Mouse (Mus musculus) MEL (cell line): ENCODE measurements around the gene Dthd1. TPM values are rescaled to one million over a fixed set of nuclear protein-coding genes. Genes with fewer than 3 reads are reported as not detected.

Experiments
- DNase-seq: peaks from one replicate; pipeline ENCODE4 v3.0.0; 2011; ENCODE audit warnings: low read depth, low spot score
- H3K27ac ChIP-seq: 2 replicates; pipeline ENCODE4 v1.5.1; 2012; ENCODE audit warnings: low read depth, mild to moderate bottlenecking, control low read depth, low read length, moderate library complexity; ENCODE audit not compliant: control insufficient read depth
- H3K27me3 ChIP-seq, 2 experiments: fragments of 150-350 bp in 1 of 2; sonication (generic) in 1 of 2; 2 replicates each; pipeline ENCODE4 v1.6.1; 2012; ENCODE audit warnings: low read length in 2 of 2, mild to moderate bottlenecking in 2 of 2, improper control_type of control experiment in 1 of 2, moderate library complexity in 1 of 2; ENCODE audit not compliant: insufficient read depth in 2 of 2, control insufficient read depth in 1 of 2
- H3K36me3 ChIP-seq, 2 experiments: 2 replicates each; pipeline ENCODE4 v1.6.1; 2012 to 2014; ENCODE audit warnings: low read length in 2 of 2, improper control_type of control experiment in 1 of 2, inconsistent platforms in 1 of 2, mild to moderate bottlenecking in 1 of 2; ENCODE audit not compliant: insufficient read depth in 2 of 2, control insufficient read depth in 1 of 2
- H3K4me1 ChIP-seq, 2 experiments: fragments of 150-350 bp in 1 of 2; sonication (generic) in 1 of 2; 2 replicates each; pipeline ENCODE4 v1.6.1; 2012; ENCODE audit warnings: low read length in 2 of 2, improper control_type of control experiment in 1 of 2, mild to moderate bottlenecking in 1 of 2; ENCODE audit not compliant: insufficient read depth in 2 of 2, control insufficient read depth in 1 of 2
- H3K4me3 ChIP-seq, 2 experiments: fragments of 150-350 bp in 1 of 2; sonication (generic) in 1 of 2; 2 replicates each; pipeline ENCODE4 v1.5.1; 2012; ENCODE audit warnings: low read depth in 2 of 2, low read length in 2 of 2, mild to moderate bottlenecking in 2 of 2, moderate library complexity in 2 of 2, control low read depth in 1 of 2, improper control_type of control experiment in 1 of 2; ENCODE audit not compliant: control insufficient read depth in 1 of 2, insufficient read depth in 1 of 2
- H3K79me2 ChIP-seq: 2 replicates; pipeline ENCODE4 v1.6.1; 2012; ENCODE audit warnings: mild to moderate bottlenecking, low read length, moderate library complexity; ENCODE audit not compliant: control insufficient read depth, poor library complexity, insufficient read depth
- H3K9ac ChIP-seq: 2 replicates; pipeline ENCODE4 v1.6.1; 2012; ENCODE audit warnings: low read depth, mild to moderate bottlenecking, control low read depth, low read length, moderate library complexity; ENCODE audit not compliant: control insufficient read depth, poor library complexity, severe bottlenecking
- H3K9me3 ChIP-seq: fragments of 150-350 bp; sonication (generic); replicated peaks from 2 replicates; pipeline ENCODE4 v1.6.1; 2012; ENCODE audit warnings: mild to moderate bottlenecking, low read length, improper control_type of control experiment, moderate library complexity; ENCODE audit not compliant: insufficient read depth
- BHLHE40 ChIP-seq: IDR thresholded peaks from 2 replicates; pipeline ENCODE4 v1.6.1; 2012; ENCODE audit warnings: low read depth, mild to moderate bottlenecking, inconsistent platforms, low read length, improper control_type of control experiment, borderline replicate concordance
- HCFC1 ChIP-seq: IDR thresholded peaks from 2 replicates; pipeline ENCODE4 v1.6.1; 2012; ENCODE audit warnings: low read depth, mild to moderate bottlenecking, inconsistent platforms, low read length, improper control_type of control experiment, moderate library complexity
- ZC3H11A ChIP-seq: IDR thresholded peaks from 2 replicates; pipeline ENCODE4 v1.6.1; 2012; ENCODE audit warnings: low read depth, mild to moderate bottlenecking, inconsistent platforms, low read length, improper control_type of control experiment
- polyA plus RNA-seq, 2 experiments: library from polyadenylated mRNA; stranded (reverse) in 1 of 2; unstranded in 1 of 2; fragments of >175 nt in 1 of 2; fragments of >200 nt in 1 of 2; gene quantifications; 2 replicates each; pipeline versions ENCODE4 v1.2.1 to v1.2.4; 2012; ENCODE audit warnings: low replicate concordance in 2 of 2, low read depth in 1 of 2; ENCODE audit not compliant: insufficient read length in 2 of 2, insufficient read depth in 1 of 2, missing spikeins in 1 of 2
- total RNA-seq: library from RNA; depleted of rRNA; stranded (reverse); fragments of 300-350 nt; gene quantifications from 2 replicates; pipeline ENCODE4 v1.2.3, GENCODE M21; 2012; rRNA removed

Dthd1 gene
- total and polyA plus RNA-seq, 3 experiments = not detected

- Histone ChIP-seq H3K4me3 (no peak overlapping the region), H3K9me3 (no peaks in the 10 kb centered on the region), H3K27ac (no peak overlapping the region), H3K27me3 (no peaks in the 10 kb centered on the region), H3K4me1 (no peaks in the 10 kb centered on the region), H3K9ac (no peak overlapping the region), H3K36me3 (no peaks in the 10 kb centered on the region), H3K79me2 (no peaks in the 10 kb centered on the region)
- DNase-seq = no peak
- TF ChIP-seq BHLHE40 = no peak
- no peak for TF ChIP-seq ZC3H11A
- no peak for TF ChIP-seq HCFC1
Measured at GRCm38 (mm10) chr5:62924616-62925015, 111.0 kb downstream of the Dthd1 start.

Other genes starting within 250 kb of the Dthd1 start
- gene Arap2, start 47.7 kb upstream of the Dthd1 start, total RNA-seq = not detected in 2 replicates
- gene Arap2, start 47.7 kb upstream of the Dthd1 start, polyA plus RNA-seq = not detected